Mouse (Mus musculus): ENCODE results near the gene Eme1. TPM values are rescaled to one million over a fixed set of nuclear protein-coding genes. Genes with fewer than 3 reads are reported as not detected.
"Not testable (repeated sequence)": the region's sequence is repeated elsewhere in the genome, so short reads cannot be mapped to it uniquely, and the experiment has no call there.

Gene Eme1
- total RNA-seq, 2 experiments from 2014 or later, result 0.26 TPM; not detected in 1

DNA sequence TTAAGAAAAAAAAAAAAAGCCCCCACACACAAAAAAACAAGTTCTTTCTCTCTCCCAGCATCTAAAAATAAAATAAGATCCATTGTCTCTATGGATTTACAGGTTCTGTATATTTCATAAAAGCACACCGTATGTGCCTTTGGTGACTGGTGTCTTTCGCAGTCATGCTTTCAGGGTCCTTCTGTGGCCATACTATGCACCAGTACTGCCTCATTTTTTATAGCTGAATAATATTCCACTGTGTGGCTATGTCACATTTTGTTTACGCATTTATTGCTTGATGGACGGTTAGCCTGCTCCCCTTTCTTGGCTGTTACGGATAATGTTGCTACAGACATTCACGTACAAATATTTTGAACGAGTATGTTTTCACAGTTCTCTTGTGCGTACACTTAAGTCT is 791 bp downstream of the Eme1 start:
- intact Hi-C loops (cut with DNase I), result no loop called here
- DNase-seq, result no peak

GRCm38 (mm10) chr11:94651241-94651640 is 2.5 kb downstream of the Eme1 start:
- intact Hi-C loops (cut with DNase I); DNase-seq: not testable (repeated sequence)

DNA sequence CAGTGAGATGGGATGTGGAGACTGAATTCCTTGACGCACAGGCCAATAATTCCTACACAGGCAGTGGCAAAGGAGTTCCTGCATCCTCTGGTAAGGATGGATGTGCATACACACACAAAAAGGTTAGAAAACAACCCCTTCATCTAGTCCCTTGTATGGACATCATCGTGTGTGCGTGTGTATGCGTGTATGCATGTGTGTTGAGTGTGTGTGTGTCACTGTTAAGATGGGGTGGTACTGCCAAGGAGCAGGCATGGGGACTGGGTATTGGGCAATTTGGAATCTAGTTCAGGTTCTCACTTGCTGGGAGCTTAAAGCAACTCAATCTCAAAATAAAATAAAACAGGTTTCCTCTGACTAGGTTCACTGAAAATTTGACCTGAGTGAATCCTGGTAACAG is 7.3 kb downstream of the Eme1 start:
- DNase-seq, result no peak
- intact Hi-C loops (cut with DNase I), result no loop called here

GRCm38 (mm10) chr11:94644461-94645219 is 9.1 kb downstream of the Eme1 start:
- intact Hi-C loops (cut with DNase I), result no loop called here
- DNase-seq, result no peak

DNA sequence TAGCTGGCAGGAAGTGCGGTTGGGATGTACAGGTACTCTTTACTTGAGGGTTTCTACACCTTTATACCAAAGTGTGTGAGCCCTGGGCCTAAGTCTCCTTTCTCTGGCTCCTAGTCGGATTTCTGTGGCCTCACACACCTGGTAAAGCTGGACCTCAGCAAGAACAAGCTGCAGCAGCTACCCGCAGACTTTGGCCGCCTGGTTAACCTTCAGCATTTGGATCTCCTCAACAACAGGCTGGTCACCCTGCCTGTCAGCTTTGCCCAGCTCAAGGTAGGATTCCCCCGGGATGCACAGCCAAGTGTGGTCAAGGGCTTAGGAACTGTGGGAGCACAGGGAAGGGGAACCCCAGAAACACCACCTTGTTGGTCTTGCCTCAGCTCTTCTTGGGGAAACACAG is 19.3 kb downstream of the Eme1 start:
- DNase-seq, result no peak
- intact Hi-C loops (cut with DNase I), result loop anchor here (5.0 kb wide), 1 partner anchor 78 kb away; no protein-coding TSS in a partner anchor

DNA sequence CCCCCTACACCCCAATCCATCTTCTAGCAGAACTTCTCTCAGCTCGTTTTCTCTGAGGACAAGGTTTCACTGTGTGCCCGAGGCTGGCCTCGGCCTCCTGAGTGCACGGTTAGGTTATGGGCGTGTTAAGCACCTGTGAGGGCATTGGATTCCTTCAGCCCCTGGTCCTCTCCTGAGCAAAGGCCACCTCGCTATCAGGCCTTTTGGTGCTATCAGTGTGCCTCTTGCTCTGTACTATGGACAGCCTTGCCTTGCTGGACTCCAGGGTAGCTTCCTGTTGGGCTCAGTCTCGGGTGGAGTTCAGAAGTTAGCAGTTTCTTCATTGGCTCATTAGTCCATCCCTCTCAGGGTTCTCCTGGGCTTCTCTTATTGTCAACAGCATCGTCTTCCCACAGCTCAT is 20.8 kb downstream of the Eme1 start:
- DNase-seq, result no peak
- intact Hi-C loops (cut with DNase I), result loop anchor here (5.0 kb wide), 1 partner anchor 79 kb away; no protein-coding TSS in a partner anchor

- no peak for DNase-seq
- intact Hi-C loops (cut with DNase I), result loop anchor here (5.0 kb wide), 1 partner anchor 80 kb away; no protein-coding TSS in a partner anchor
Measured at GRCm38 (mm10) chr11:94631969-94632368, 21.8 kb downstream of the Eme1 start.

- DNase-seq, result peak; percentile 35 to 49
- intact Hi-C loops (cut with DNase I), result loop anchor here (5.0 kb wide), 1 partner anchor 82 kb away; no protein-coding TSS in a partner anchor
Measured at GRCm38 (mm10) chr11:94630199-94631011, 23.4 kb downstream of the Eme1 start.

- no peak for DNase-seq
- intact Hi-C loops (cut with DNase I), result loop anchor here (5.0 kb wide), 1 partner anchor 82 kb away; no protein-coding TSS in a partner anchor
Measured at GRCm38 (mm10) chr11:94629884-94630198, 23.9 kb downstream of the Eme1 start.

- intact Hi-C loops (cut with DNase I), result no loop called here
- DNase-seq, result peak; percentile 92 to 95
Measured at GRCm38 (mm10) chr11:94629199-94629883, 24.4 kb downstream of the Eme1 start, which contains the start of gene Lrrc59. Gene Lrrc59, plus strand, starts transcription at chr11:94629767.

- no peak for DNase-seq
- intact Hi-C loops (cut with DNase I), result no loop called here
Measured at GRCm38 (mm10) chr11:94622162-94622561, 31.6 kb downstream of the Eme1 start.

- intact Hi-C loops (cut with DNase I), result no loop called here
- no peak for DNase-seq
Measured at GRCm38 (mm10) chr11:94621458-94621852, 32.3 kb downstream of the Eme1 start.

- intact Hi-C loops (cut with DNase I), result no loop called here
- DNase-seq, result no peak
Measured at GRCm38 (mm10) chr11:94620766-94621457, 32.9 kb downstream of the Eme1 start.

- intact Hi-C loops (cut with DNase I), result no loop called here
- DNase-seq, result no peak
Measured at GRCm38 (mm10) chr11:94617646-94618045, 36.1 kb downstream of the Eme1 start.

GRCm38 (mm10) chr11:94615494-94615893 is 38.3 kb downstream of the Eme1 start:
- intact Hi-C loops (cut with DNase I), result no loop called here
- no peak for DNase-seq

DNA sequence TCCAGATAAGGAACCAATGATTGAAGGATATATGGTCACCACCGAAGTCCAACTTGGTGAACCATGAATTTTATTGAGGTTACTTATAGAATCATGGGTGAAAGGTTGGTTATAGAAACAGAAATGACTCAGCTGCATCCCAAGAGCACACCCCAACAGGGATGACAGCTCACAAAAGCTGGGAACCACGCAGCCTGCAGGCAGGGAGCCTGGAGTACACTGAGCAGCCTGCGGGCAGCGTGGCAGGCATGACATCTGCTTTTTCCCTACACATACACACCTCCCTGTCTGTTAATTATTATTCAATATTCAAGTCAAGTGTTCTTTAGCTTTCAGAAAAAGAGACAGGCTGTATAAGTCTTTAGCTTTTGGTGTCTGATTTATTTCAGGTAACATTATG is 39.2 kb downstream of the Eme1 start:
- no peak for DNase-seq
- intact Hi-C loops (cut with DNase I), result no loop called here

GRCm38 (mm10) chr11:94610744-94611740 is 42.7 kb downstream of the Eme1 start:
- intact Hi-C loops (cut with DNase I), result no loop called here
- no peak for DNase-seq

DNA sequence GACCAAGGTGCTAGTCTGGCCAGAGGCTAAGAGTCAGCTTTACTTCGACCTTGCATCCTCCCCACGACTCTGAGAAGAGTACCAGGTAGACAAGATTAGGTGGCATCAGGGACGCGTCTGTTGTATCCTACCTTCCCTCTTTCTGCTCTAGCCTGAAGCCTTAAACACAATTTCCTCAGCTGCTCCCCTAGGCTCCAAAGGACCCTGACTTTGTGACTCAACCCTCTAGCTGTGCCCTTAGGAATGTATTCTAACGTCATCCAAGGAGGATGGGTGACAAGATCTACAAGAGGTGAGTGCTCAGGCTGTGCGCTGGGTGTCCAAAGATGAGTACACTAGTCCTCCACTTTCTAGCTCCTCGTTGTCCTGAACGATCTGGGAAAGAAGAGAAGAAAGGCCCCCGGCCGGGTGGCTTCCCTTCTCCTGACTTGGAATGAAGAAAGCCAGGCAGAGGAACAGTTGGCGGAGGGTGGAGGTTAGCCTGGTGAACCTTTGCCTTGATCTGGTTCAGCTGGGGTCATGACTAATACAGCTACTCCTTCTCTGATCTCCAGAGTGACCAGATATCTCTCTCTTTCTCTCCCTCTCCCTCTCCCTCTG is 51.3 kb downstream of the Eme1 start:
- no peak for DNase-seq
- intact Hi-C loops (cut with DNase I), result no loop called here
